Mouse (Mus musculus): Measurements from ENCODE around the gene Med17. TPM values are rescaled to one million over a fixed set of nuclear protein-coding genes. Genes with fewer than 3 reads are reported as not detected.

Gene Med17
- polyA plus RNA-seq, 1 experiment from 2014 or later = 19.5 TPM

DNA sequence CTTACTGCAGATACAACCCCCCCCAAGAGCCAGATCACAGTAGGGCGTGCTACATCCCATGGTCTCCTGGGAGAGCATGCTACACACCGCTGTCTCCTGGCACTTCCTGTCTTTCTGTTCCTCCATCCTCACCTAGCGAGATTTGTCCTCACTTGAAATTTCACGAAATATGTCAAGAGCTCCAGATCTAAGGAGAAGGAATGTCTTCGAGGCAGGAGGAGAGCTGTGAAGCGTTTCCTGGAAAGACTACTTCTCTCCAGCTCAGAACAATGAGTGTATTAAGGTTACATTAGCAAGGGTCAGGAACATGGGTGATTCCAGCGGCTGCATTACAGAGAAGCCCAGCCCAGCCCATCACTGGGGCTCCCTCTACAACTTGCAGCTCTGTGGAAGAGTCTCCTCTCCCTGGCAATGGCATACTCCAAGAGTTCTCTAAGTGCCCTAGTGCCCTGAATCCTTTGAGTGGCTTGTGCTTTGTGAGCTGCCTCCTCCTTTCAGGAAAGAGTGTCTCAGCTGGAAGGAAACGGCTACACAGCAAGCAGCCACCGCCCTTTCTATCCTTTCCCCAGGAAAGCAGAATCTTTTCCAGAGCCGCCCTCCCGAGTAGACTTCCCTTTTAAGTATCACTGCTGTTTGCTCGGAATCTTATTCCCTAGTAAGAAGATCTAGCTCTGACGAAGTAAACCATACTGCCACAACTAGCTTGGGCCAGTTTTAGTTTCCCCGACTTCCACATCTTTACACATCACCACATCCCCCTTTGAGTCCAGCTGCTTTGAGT lies 42.0 kb downstream of the Med17 start:
- H3K79me2 ChIP-seq (ENCODE audit: inconsistent target) = no peaks in the 10 kb centered on the region
- WGBS (ENCODE audit: missing documents) = 65% methylated on average over 14 of the region's 14 CpGs
- no peak overlapping the region for H3K4me3 ChIP-seq (ENCODE audit: inconsistent target)
- H3K36me3 ChIP-seq (ENCODE audit: inconsistent target) = no peaks in the 10 kb centered on the region
- H3K27ac ChIP-seq = no peak overlapping the region

DNA sequence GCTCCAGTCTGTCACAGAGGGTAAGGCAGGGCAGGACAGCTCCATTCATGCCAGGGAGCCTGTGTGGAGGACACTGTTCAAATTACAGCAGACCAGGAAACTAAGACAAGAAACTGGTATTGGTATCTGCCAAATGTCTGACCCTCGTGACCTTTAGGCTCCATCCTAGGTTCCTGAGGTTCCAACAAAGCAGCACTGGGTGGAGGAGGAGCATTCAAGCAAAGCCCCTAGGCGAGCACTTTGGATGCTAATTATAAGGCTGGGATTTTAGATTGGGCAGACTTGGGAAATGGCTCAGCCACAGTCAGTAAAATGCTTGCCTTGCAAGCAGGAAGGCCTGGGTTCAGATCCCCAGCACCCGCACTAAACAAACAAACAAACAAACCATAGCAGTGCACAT lies 43.7 kb downstream of the Med17 start:
- Histone ChIP-seq H3K27ac (no peak overlapping the region), H3K79me2 (ENCODE audit: inconsistent target) (no peaks in the 10 kb centered on the region), H3K36me3 (ENCODE audit: inconsistent target) (no peaks in the 10 kb centered on the region), H3K4me3 (ENCODE audit: inconsistent target) (no peak overlapping the region)
- WGBS (ENCODE audit: missing documents) = 87% methylated on average over 3 of the region's 3 CpGs

DNA sequence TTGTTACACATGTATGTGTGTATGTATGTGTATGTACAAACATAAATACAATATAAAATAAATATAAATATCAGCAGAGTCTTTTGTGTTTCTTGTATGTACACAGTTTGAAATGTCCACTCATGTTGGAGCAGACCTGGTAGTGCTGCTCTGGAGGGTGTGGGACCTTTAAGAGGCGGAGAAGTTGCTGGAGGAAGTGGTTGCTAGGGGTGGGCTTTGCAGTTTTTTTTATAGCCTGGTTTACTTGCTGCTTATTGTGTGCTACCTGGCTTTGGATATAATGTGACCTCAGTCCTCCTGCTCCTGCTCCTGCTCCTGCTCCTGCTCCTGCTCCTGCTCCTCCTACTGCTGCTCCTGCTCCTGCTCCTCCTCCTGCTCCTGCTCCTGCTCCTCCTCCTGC lies 46.1 kb downstream of the Med17 start:
- 86% methylated on average over 1 of the region's 1 CpGs for WGBS (ENCODE audit: missing documents)
- Histone ChIP-seq H3K4me3 (ENCODE audit: inconsistent target) (no peak overlapping the region), H3K27ac (no peak overlapping the region), H3K36me3 (ENCODE audit: inconsistent target) (no peaks in the 10 kb centered on the region), H3K79me2 (ENCODE audit: inconsistent target) (no peaks in the 10 kb centered on the region)

DNA sequence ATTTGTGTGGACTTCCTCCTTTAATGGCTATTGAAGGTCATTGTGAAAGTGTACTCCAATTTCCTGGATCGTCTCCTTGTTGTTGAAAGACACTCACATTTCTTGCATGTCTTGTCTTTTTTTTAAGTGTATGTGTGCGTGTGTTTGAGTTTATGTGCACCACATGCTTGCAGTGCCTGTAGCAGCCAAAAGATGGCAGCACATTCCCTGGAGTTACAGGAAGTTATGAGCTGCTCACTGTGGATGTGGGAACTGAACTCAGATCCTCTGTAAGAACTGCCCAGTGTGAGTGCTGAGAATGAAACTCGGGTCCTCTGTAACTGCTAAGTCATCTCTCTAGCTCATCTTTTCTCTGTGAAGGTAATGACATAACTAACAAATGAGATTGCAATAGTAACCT lies 47.3 kb downstream of the Med17 start:
- no peak overlapping the region for H3K27ac ChIP-seq
- no peaks in the 10 kb centered on the region for H3K79me2 ChIP-seq (ENCODE audit: inconsistent target)
- no peaks in the 10 kb centered on the region for H3K36me3 ChIP-seq (ENCODE audit: inconsistent target)
- WGBS (ENCODE audit: missing documents) = 100% methylated on average over 2 of the region's 3 CpGs
- no peak overlapping the region for H3K4me3 ChIP-seq (ENCODE audit: inconsistent target)

DNA sequence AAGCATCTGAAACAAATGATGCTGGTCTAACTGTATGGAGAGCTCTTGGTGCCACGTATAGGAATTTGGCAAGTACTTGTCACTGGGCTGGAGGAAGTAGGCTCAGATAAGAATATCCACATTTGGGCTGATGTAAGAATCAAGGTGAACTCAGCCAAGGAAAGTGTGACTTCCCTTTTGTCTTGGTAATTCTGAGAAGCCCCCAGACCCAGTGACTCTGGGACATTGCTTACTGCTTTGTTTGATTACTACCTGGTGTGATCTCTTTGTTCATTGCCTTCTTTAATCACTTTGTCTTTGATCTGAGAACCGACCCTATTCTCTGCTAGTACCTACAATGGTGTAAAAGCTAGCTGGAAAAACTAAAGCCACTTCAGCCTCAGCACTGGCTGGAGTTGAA lies 54.8 kb downstream of the Med17 start:
- WGBS (ENCODE audit: missing documents) = 58% methylated on average over 2 of the region's 2 CpGs
- Histone ChIP-seq H3K4me3 (ENCODE audit: inconsistent target) (no peak overlapping the region), H3K79me2 (ENCODE audit: inconsistent target) (no peaks in the 10 kb centered on the region), H3K27ac (no peak overlapping the region), H3K36me3 (ENCODE audit: inconsistent target) (no peaks in the 10 kb centered on the region)

DNA sequence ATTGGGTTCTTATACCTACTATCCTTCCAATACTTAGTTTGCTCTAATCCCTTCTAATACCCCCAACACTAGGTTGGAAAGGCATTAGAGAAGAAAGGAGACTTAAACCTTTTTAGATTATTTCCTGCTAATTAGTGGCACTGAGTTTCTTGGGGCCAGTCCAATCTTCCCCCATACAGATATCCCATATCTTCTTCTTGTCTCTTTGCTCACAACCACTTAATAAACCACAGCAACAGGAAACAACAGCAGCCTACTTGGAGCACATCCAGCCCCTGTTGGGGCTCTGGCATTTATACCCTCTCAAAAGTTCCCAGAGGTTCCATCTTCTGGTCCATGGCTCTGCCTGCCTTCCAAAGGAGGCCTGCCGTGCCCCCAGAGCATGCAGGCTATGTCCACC lies 66.0 kb downstream of the Med17 start:
- Histone ChIP-seq H3K36me3 (ENCODE audit: inconsistent target) (no peaks in the 10 kb centered on the region), H3K4me3 (ENCODE audit: inconsistent target) (no peak overlapping the region), H3K79me2 (ENCODE audit: inconsistent target) (no peaks in the 10 kb centered on the region), H3K27ac (no peak overlapping the region)
- WGBS (ENCODE audit: missing documents) = 92% methylated on average over 1 of the region's 1 CpGs

DNA sequence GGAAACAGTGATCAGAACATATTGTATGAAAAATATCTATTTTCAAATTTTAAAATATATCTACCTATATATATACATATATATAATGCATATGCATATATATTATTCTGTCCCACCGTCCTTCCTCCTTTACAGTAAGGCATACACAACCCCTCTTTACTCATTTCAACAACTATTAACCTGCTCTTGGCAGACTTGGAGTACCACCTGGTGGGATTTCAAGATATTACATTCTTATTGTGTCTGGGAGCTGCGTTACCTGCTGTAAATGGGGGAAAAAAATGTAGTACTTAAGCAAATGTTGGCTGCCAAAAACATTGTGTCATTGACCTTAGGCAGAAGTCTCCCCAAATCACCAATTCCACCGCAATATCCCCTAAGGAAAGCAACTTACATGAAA lies 67.9 kb downstream of the Med17 start:
- 70% methylated on average over 3 of the region's 3 CpGs for WGBS (ENCODE audit: missing documents)
- Histone ChIP-seq H3K79me2 (ENCODE audit: inconsistent target) (no peaks in the 10 kb centered on the region), H3K27ac (no peak overlapping the region), H3K4me3 (ENCODE audit: inconsistent target) (no peak overlapping the region), H3K36me3 (ENCODE audit: inconsistent target) (no peaks in the 10 kb centered on the region)

Other genes starting within 250 kb of the Med17 start
- gene Panx1, start 234.5 kb downstream of the Med17 start, polyA plus RNA-seq (2018) = 16.0 to 28.2 TPM (median 27.1 TPM) in 3 replicates
- gene Hephl1, start 167.8 kb downstream of the Med17 start, polyA plus RNA-seq (2018) = not detected in 3 replicates
- not detected in 3 replicates for gene Vstm5, start 40.9 kb downstream of the Med17 start, polyA plus RNA-seq (2018)
- 35.7 to 117 TPM (median 46.4 TPM) in 3 replicates for gene Taf1d, start 26.3 kb upstream of the Med17 start, polyA plus RNA-seq (2018)
- 30.8 to 111 TPM (median 39.1 TPM) in 3 replicates for gene 4931406C07Rik, start 26.5 kb upstream of the Med17 start, polyA plus RNA-seq (2018)
- 9.1 to 9.7 TPM (median 9.3 TPM) in 3 replicates for gene Cep295, start 77.9 kb upstream of the Med17 start, polyA plus RNA-seq (2018)
- gene Smco4, start 213.5 kb upstream of the Med17 start, polyA plus RNA-seq (2018) = 1.8 to 10.5 TPM (median 1.9 TPM) in 3 replicates